Mouse (Mus musculus) olfactory bulb, adult 2 months (tissue): ENCODE measurements around the gene Nhs.

ENCODE experiments used
- CTCF ChIP-seq: fragments of 200-500 bp; IDR thresholded peaks from 2 replicates; pipeline ENCODE4 v1.5.1; 2012; ENCODE audit warnings: low read depth, mild to moderate bottlenecking, low read length, moderate library complexity; ENCODE audit not compliant: insufficient read depth
- POLR2A ChIP-seq: fragments of 200-500 bp; IDR thresholded peaks from 2 replicates; pipeline ENCODE4 v1.6.1; 2012; ENCODE audit warnings: mild to moderate bottlenecking, low read depth, low read length, moderate library complexity; ENCODE audit not compliant: insufficient read depth

DNA sequence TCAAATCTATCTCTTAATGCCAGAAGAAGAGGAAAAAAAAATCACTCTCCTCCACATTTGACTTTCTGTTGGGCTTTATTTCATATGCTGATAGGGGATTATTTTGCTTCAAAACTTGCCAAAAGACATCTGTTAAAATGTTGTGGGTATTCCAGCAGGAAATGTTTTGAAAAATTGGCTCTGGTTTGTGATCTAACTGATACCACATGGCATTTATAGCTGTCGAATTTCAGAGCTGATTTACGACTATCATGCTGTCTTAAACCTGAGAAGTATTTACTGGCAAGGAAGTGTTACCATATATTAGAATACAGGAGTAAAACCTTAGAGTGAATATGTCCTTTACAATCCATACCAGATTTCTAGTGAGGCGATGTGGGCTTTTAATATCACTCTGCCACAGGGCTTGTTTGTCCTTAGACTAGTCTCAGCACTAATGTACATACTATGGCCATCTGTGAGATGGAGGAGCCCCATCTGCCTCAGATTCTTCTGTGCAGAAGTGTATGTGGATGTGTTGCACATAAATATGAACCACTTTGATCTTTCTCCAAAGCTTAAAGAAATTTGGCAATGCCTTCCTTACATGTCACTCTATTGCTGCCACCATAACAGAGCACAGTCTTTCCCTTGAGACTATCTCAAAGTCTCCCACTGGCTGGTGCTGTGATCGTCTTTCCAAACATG, 305.8 kb downstream of the Nhs start:
- TF ChIP-seq CTCF (no peak), POLR2A (no peak)
